Mouse (Mus musculus) intestine, postnatal 0 days (tissue): ENCODE data around the gene Arhgap45. TPM values are rescaled to one million over a fixed set of nuclear protein-coding genes. Genes with fewer than 3 reads are reported as not detected.

ENCODE experiments used
- ATAC-seq: fragments of 200-750 bp; cut with Nextera tagmentation; 2 replicates; pipeline ENCODE4 v1.8.0; 2017; ENCODE audit warnings: mild to moderate bottlenecking, moderate TSS enrichment, moderate library complexity
- H3K27ac ChIP-seq: fragments of 300-500 bp; sonication (generic); 2 replicates; pipeline ENCODE4 v1.5.1; 2014; ENCODE audit warnings: mild to moderate bottlenecking, low read depth, low read length, moderate library complexity
- H3K27me3 ChIP-seq: fragments of 300-500 bp; sonication (generic); replicated peaks from 2 replicates; pipeline ENCODE4 v1.6.1; 2014; ENCODE audit warnings: low read length, mixed read lengths; ENCODE audit not compliant: control insufficient read depth, insufficient read depth
- H3K36me3 ChIP-seq: fragments of 300-500 bp; sonication (generic); 2 replicates; pipeline ENCODE4 v1.6.1; 2014; ENCODE audit warnings: mild to moderate bottlenecking, moderate library complexity; ENCODE audit not compliant: control insufficient read depth, insufficient read depth
- H3K4me1 ChIP-seq: fragments of 300-500 bp; sonication (generic); replicated peaks from 2 replicates; pipeline ENCODE4 v1.6.1; 2014; ENCODE audit warnings: antibody characterized with exemption, low read length, mixed read lengths; ENCODE audit not compliant: control insufficient read depth, insufficient read depth
- H3K4me2 ChIP-seq: fragments of 300-500 bp; sonication (generic); replicated peaks from 2 replicates; pipeline ENCODE4 v1.6.1; 2014; ENCODE audit warnings: low read depth, mild to moderate bottlenecking, moderate library complexity
- H3K4me3 ChIP-seq: fragments of 300-500 bp; sonication (generic); 2 replicates; pipeline ENCODE4 v1.5.1; 2014; ENCODE audit warnings: low read depth, low read length
- H3K9ac ChIP-seq: fragments of 300-500 bp; sonication (generic); 2 replicates; pipeline ENCODE4 v1.6.1; 2014; ENCODE audit warnings: mild to moderate bottlenecking, low read depth, low read length
- H3K9me3 ChIP-seq: fragments of 300-500 bp; sonication (generic); 2 replicates; pipeline ENCODE4 v1.6.1; 2016; ENCODE audit warnings: mixed run types; ENCODE audit not compliant: control insufficient read depth
- CTCF ChIP-seq: sonication (generic); IDR thresholded peaks from 2 replicates; pipeline ENCODE4 v1.5.1; 2016; ENCODE audit warnings: low read depth, mild to moderate bottlenecking, control low read depth, antibody characterized with exemption, moderate library complexity
- WGBS: fragments of 180-500 bp; shearing (Covaris S2); extraction: QIAGEN DNeasy Blood & Tissue Kit; methylation state at CpG from one replicate; pipeline ENCODE4 v1.1.7; 2014; 5-methylcytosine and 5-hydroxymethylcytosine counted together
- polyA plus RNA-seq: library from polyadenylated mRNA; unstranded; fragments of >200 nt; fragmentation: Nextera tagmentation; extraction: Ambion mirVana; gene quantifications from 2 replicates; pipeline ENCODE4 v1.2.1, GENCODE M21; 2015

Arhgap45 gene
- polyA plus RNA-seq, 1 experiment from 2014 or later = 1.2 TPM

DNA sequence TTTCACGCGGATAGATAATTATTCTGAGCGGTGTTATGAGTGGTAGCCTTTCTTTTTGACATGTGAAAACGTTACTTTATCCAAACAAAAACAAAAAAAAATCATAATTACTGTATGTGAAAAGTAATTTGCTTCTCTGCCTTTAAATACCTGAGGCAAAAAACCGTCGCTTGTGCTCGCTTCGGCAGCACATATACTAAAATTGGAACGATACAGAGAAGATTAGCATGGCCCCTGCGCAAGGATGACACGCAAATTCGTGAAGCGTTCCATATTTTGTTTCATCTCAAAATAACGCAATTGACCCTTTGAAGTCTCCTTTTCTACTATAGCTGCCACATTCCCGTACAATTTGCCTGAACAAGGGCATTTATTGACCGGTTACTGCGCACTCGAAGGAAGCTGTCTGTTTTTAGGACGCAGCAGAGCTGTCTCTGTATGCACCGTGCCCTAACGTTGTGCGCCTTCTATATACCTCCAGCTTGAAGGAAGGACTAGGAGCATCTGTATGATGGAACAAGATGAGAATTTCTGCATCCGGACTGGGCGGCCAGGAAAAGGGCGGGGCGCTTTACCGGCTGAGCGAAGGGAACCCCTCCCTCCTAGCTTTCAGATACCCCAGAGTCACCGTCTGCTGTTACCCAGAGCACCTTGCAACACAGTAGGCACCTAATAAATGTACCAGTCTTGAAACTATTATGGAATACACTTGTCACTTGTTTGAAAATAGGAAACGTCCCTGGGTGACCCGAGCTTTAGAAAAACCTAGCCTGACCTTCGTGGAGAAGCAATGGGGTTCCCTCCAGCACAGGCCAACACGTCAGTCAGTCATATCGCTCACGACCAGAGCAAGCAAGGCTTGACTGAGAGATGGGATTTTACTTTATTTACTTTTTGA lies 30.9 kb upstream of the Arhgap45 start:
- Histone ChIP-seq H3K36me3 (no peaks in the 10 kb centered on the region), H3K27me3 (no peaks in the 10 kb centered on the region), H3K4me3 (peak overlapping the region; percentile 70), H3K9ac (peak overlapping the region; percentile 67), H3K4me1 (0 out of 2 replicates have a peak, but pooled peaks cover 5% of the 10 kb centered on the region), H3K9me3 (no peaks in the 10 kb centered on the region), H3K27ac (peak overlapping the region; percentile 96), H3K4me2 (peak overlapping the region; percentile 88)
- WGBS = 2% methylated on average over 35 of the region's 35 CpGs
- no peak for TF ChIP-seq CTCF
- no peak for ATAC-seq

- peak overlapping the region; percentile 70; the same call in 1 of the 2 replicates for H3K4me3 ChIP-seq
- peak overlapping the region; percentile 88 for H3K4me2 ChIP-seq
- TF ChIP-seq CTCF = no peak
- 10% methylated on average over 6 of the region's 6 CpGs for WGBS
- H3K27ac ChIP-seq = peak overlapping the region; percentile 96
- H3K9me3 ChIP-seq = no peaks in the 10 kb centered on the region
- H3K9ac ChIP-seq = peak overlapping the region; percentile 67
- no peaks in the 10 kb centered on the region for H3K27me3 ChIP-seq
- ATAC-seq = no peak
- no peaks in the 10 kb centered on the region for H3K36me3 ChIP-seq
- H3K4me1 ChIP-seq = 0 out of 2 replicates have a peak, but pooled peaks cover 5% of the 10 kb centered on the region
These were observed 30.1 kb upstream of the Arhgap45 start for GRCm38 (mm10) chr10:79986232-79986878.

DNA sequence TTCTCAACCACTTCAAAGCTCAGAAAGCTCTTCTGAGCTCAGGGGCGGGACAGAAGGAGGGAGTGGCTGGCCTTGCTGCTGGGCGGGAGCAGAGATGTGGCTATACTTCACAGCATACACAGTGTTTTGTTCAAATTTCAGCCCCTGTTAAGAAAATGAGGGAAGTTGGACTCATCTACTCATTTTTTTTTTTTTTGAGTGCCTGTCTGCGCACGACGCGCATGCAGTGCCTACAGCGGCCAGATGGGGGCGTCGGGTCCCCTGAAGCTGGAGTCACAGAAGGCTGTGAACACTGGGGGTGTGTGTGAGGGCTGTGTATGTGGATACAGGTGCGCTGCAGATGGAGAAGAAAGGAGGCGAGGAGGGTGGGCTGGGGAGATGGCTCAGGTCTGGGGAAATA lies 29.5 kb upstream of the Arhgap45 start:
- Histone ChIP-seq H3K9ac (no peak overlapping the region), H3K27ac (peak overlapping the region; percentile 96), H3K27me3 (no peaks in the 10 kb centered on the region), H3K4me2 (peak overlapping the region; percentile 88), H3K9me3 (no peaks in the 10 kb centered on the region), H3K4me3 (no peak overlapping the region), H3K36me3 (peaks cover 4% of the 10 kb centered on the region), H3K4me1 (0 out of 2 replicates have a peak, but pooled peaks cover 5% of the 10 kb centered on the region)
- no peak for ATAC-seq
- TF ChIP-seq CTCF = peak; percentile 95
- 2% methylated on average over 11 of the region's 11 CpGs for WGBS

GRCm38 (mm10) chr10:79987771-79988505 lies 28.5 kb upstream of the Arhgap45 start:
- ATAC-seq = no peak
- H3K4me3 ChIP-seq = peak overlapping the region; percentile 67
- peaks cover 14% of the 10 kb centered on the region for H3K36me3 ChIP-seq
- peak overlapping the region; percentile 79 for H3K27ac ChIP-seq
- peak overlapping the region; percentile 77 for H3K9ac ChIP-seq
- no peaks in the 10 kb centered on the region for H3K9me3 ChIP-seq
- H3K4me2 ChIP-seq = peak overlapping the region; percentile 88
- WGBS = 15% methylated on average over 27 of the region's 27 CpGs
- no peaks in the 10 kb centered on the region for H3K27me3 ChIP-seq
- TF ChIP-seq CTCF = no peak
- H3K4me1 ChIP-seq = 0 out of 2 replicates have a peak, but pooled peaks cover 4% of the 10 kb centered on the region

- no peak for TF ChIP-seq CTCF
- H3K27ac ChIP-seq = peak within 1 kb of the TSS; percentile 79
- H3K9ac ChIP-seq = peak within 1 kb of the TSS; percentile 77
- under 1% methylated on average over 59 of the region's 59 CpGs for WGBS
- H3K27me3 ChIP-seq = no peaks in the 10 kb centered on the region
- H3K36me3 ChIP-seq = peaks cover 21% of the 10 kb centered on the region
- no peaks in the 10 kb centered on the region for H3K4me1 ChIP-seq
- peak within 1 kb of the TSS; percentile 88 for H3K4me2 ChIP-seq
- H3K4me3 ChIP-seq = peak within 1 kb of the TSS; percentile 67
- ATAC-seq = peak; percentile 4; the same call in 1 of the 2 replicates
- no peaks in the 10 kb centered on the region for H3K9me3 ChIP-seq
These were observed 27.8 kb upstream of the Arhgap45 start, which contains the start of gene Cnn2 for GRCm38 (mm10) chr10:79988506-79989271. Cnn2 (plus strand) TSS chr10:79988584.
